Mouse (Mus musculus) hindlimb bud, embryonic 11.5 days (tissue): ENCODE data around the gene Mturn.

Experiments
- DNase-seq: peaks from one replicate; pipeline ENCODE4 v3.0.0-alpha.2; 2012; ENCODE audit warnings: low read depth, low spot score; ENCODE audit errors: extremely low spot score

Gene Mturn

GRCm38 (mm10) chr6:54680891-54681745 is at the start of gene Mturn:
TSS of gene Mturn (plus strand) at chr6:54681624.
- no peak for DNase-seq

DNA sequence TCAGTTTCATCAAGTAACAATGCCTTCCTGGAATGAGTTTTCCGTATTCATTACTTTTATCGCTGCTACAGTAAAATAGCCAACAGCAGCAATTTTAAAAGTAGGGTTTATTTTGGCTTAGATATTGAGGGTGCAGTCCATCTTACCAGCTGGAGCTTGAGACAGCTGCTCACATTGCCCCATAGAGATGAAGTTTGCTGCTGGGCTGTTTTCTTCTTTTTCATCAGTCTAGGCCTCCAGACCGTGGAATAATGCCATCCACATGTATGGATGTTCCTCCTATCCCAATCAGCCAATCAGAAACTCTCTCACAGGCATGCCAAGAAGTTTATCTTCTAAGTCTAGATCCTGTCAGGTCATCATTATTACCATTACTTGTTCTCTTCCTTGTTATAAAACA is 41.5 kb upstream of the Mturn start:
- no peak for DNase-seq

DNA sequence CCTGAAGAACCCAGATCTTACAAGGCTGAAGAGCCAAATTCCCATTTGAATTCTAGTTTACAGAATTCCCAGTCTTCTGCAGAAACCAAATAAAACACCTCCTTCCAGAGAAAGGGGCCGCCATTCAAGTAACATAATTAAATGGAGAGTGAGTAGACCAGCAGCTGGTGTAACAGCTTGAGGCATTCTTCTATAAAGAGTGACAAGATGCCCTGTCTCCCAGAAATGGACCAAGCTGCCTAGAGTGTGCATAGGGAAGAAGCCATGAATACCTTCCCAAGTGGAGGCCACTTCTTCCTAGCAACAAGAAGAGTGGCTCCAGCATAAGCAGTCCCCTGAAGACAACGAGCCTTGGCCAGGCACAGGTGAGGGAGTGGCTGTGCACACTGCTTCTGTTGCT is 39.5 kb upstream of the Mturn start:
- no peak for DNase-seq

GRCm38 (mm10) chr6:54643181-54643580 is 38.2 kb upstream of the Mturn start:
- DNase-seq = no peak

DNA sequence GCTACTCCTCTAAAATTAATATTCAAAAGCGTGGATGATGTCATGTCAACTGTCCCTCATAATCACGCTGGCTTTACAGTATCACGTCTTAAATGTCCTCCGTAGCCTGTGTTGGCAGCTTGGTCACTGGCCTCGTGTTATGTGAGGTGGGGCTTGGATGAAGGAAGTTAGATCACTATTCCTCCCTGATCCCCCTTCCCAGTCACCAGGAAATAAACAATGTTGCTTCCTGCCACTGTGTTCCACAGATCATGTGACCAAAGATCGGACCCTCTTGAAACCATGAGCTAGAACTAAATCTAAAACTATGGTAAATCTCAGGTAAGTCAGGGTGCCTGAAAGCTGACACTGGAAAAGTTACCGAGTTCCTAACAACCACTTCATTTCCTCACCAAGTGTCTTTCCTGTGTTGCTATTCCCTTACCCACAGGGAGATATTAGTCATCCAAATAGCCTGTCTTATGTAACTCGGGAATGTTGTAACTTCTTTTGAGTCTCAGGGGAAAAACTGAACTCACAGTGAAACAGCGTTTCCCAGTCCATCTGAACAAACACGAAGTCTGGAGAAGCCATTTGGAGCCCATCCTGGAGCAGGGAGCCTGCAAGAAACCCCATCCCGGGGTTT is 25.8 kb upstream of the Mturn start:
- DNase-seq = no peak

DNA sequence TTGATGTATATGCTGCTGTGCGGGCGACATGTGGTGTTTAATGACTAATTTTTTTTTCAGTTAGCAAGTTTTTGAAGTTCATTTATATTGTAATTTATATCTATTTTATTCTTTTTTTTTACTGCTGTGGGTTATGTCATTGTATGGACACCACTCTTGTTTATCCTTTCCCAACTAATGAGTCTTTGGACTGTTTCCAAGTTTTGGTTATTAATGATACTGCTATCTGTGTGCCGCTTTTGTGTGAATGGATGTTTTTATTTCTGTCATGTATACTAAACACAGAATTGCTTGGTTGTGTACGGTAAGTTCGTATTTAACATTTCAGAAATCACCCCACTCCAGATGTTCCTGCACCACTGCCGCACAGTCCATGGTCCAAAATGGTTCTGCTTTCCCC is 23.6 kb upstream of the Mturn start:
- no peak for DNase-seq

DNA sequence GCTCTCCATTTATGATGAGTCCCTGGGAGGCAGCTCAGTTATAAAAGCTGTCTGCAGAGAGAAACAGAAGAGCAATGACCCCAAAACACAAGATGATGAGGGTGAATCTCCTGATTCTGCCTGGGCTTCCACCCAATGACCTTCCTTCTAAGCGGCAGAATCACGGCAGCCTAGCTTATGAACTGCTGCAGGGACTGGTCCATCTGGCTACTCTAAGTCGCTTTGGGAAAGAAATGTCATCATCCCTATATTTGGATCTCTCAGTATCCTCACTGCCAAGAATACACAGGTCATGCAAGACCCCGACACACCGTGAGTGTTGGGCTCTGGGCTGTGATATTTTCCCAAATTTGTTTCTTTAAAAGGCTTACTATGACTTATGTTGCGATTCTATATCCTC is 11.6 kb upstream of the Mturn start:
- no peak for DNase-seq

DNA sequence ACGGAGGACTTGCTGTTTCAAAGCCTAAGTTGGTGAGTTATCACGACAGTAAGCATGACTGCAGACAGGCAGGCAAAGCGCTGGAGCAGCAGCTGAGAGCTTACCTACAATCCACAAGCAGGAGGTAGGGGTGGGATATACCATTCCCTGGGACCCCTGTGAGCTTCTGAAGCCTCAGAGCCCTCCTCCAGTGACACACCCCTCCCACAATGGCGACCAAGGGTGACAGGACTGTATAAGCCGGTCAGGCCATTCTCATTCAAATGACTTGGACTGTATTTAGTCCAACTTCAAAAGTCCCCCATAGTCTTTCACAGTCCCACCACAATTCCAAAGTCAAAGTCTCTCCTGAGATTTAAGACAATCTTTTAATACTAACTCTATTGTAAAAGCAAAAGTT is 8.5 kb upstream of the Mturn start:
- DNase-seq = no peak

DNA sequence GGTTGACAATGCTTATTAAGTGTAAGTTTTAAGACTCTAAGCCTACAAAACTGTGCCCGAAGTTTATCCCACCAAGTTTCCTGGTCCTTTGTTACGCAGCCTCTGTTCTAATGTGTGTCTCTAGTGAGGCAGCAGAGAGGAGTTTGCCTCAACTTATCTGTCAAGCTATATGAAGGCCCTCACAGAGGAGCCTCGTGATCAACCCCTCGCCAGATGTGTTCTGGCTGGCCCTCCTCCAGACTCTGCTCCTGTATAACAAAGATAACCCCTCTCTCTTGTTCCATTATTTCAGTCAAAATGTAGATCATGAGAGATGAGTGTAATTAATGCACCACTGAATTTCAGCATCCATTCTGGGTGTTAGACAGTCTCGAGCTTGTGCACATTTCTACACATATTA is 1.7 kb upstream of the Mturn start:
- DNase-seq = no peak

DNA sequence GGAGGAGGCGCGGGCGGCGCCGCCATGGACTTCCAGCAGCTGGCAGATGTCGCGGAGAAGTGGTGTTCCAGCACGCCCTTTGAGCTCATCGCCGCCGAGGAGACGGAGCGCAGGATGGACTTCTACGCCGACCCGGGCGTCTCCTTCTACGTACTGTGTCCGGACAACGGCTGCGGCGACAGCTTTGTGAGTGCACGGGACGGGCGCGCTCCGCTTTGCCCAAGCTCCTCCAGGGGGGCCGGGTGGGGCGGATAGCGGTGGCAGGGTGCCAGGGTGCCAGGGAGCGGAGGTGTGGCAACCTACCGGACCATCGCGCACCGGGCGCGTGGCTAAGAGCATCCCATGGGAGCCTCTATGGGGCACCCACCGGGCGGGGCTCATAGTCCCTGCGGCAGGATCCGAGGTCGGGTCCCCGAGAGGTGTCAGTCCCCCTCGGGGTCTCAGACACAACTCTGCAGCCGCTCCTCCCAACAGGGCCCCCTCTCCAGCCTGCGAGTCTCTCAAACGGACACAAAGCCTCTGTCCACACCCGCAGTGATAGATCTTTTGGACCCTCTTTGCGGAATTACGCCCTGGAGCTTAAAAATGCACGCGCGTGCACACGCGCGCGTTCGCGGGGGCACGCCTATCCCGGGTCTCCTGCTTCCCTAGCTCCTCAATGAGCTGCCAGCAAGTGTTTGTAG is 463 bp downstream of the Mturn start:
- DNase-seq = no peak

- DNase-seq = no peak
Observed at GRCm38 (mm10) chr6:54684085-54684484, 2.7 kb downstream of the Mturn start.

- DNase-seq = no peak
Observed at GRCm38 (mm10) chr6:54685103-54685502, 3.7 kb downstream of the Mturn start.

GRCm38 (mm10) chr6:54685716-54686395 is 4.4 kb downstream of the Mturn start:
- no peak for DNase-seq

- DNase-seq = no peak
Observed at GRCm38 (mm10) chr6:54686946-54687737, 5.7 kb downstream of the Mturn start.

DNA sequence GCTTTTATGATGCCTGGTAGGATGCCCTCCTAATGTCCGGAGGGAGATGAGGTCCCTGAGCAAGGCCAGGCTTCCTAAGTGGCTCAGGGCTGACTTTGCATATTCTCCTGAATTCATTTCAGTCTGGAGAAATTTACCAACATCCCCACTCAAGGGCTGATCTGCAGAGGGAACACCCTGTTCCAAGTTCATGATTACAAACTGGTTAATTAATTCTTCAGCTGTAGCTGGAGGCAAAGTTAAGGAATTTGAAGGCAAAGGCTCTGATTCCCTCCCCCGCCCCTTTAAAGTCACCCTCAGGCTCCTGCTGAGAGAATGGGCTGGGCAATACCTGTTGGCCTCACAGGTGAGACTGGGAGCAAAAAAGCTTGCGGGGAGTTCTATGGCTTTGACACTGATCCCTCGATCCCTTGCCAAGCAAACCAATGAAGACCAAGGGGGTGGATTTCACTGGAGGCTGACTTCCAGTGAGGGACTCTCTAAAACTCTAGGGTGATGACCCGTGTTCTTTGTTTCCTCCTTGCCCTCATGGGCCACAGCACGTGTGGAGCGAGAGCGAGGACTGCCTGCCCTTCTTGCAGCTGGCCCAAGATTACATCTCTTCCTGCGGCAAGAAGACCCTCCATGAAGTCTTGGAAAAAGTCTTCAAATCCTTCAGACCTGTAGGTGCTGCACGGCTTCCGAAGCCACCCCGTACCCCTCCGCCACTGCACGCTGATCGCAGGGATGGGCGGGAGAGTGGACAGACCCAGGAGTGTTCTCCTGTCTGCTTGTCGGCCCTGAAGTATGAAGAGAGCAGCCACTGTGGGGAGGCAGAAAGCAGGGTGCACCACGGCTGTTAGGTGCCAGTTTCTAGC is 7.3 kb downstream of the Mturn start:
- no peak for DNase-seq

- no peak for DNase-seq
Observed at GRCm38 (mm10) chr6:54689686-54690085, 8.3 kb downstream of the Mturn start.

DNA sequence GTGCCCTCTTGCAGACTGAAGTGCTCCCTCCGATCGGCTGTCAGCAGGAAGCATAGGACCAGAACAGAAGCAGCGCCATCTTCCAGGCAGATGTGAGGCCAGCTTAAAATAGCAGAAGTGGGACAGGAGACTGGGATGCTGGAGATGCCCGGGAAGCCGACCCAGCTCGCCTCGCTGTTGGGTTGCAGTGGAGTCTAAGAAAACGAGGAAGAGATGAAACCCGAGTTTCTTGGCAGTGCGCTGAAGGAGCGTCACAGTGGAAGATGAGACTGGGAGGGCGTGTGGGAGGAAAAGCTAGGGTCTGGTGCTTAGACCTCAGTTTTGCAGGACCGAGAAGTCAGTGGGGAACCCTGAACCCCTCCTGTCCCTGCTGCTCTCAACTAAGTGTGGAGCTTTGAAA is 9.4 kb downstream of the Mturn start:
- DNase-seq = no peak

DNA sequence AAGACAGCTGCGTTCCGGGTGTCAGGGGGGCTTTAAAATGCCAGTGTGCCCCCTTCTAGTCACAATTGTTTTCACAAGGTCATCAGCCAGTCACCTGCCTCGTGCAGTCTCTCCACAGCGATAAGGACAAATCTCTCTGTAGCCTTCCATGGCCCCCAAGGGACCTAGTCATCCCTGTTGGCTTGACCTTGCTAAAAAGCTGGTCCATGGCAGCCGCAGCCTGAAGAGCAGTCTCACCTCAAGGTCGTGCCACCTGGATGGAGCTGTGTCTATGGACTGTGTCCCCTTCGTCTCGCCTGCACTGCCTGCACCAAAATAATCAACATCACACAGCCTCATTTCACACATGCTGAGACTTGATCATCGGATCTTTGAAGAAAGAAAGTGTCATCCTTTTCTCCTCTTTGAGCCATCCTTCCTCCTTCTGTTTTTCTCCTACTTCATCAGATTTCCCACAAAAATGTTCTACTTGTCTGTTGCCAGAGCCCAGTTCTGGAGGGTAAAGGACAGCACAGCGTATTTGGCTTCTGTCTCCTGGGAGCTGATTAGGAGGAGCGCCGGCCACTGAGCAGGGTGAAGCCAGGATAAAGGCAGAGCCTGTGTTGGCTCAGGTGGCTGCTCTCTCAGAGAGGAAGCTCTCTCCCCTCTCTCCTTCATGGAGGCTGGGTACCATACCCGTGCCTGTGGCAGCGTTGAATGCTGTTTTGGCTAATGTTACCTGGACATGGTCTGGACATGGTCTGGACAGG is 10.1 kb downstream of the Mturn start:
- DNase-seq = no peak

DNA sequence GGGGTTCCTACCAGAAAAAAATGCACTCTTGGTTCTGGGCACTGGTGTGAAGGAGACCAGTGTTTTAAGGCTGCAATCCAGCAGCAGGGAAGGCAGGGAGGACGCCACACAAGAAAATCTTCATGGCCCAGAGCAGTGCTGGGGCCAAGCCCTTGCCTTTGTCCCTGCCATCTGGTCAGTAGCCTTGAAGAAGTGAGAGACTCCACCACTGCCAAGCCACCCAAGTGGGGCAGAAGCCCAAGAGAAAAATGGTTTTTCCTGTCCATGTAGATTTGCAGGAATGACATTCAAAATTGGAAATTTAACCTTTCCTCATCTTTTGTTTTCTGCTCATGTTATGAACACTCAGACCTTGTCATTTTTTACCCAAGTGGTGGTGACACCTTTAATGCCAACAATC is 10.8 kb downstream of the Mturn start:
- DNase-seq = no peak
